Mouse (Mus musculus) brown adipose tissue, adult 24 weeks (tissue): Measurements from ENCODE around the gene Slc16a6. TPM values are rescaled to one million over a fixed set of nuclear protein-coding genes. Genes with fewer than 3 reads are reported as not detected.
A peak's percentile ranks its signal among the peaks of the same experiment; 100 is the strongest.

Experiments
- H3K27ac ChIP-seq: fragments of 200-500 bp; replicated peaks from 2 replicates; pipeline ENCODE4 v1.5.1; 2012; ENCODE audit warnings: low read depth, mild to moderate bottlenecking, low read length
- H3K4me1 ChIP-seq: fragments of 200-500 bp; 2 replicates; pipeline ENCODE4 v1.6.1; 2012; ENCODE audit warnings: low read length, mixed read lengths; ENCODE audit not compliant: control insufficient read depth, insufficient read depth, insufficient read length
- H3K4me3 ChIP-seq: fragments of 200-500 bp; 2 replicates; pipeline ENCODE4 v1.5.1; 2012; ENCODE audit warnings: low read depth, mild to moderate bottlenecking, low read length, moderate library complexity; ENCODE audit not compliant: insufficient read depth
- polyA plus RNA-seq: library from polyadenylated mRNA; stranded (reverse); fragments of >200 nt; gene quantifications from 2 replicates; pipeline ENCODE4 v1.2.4, GENCODE M21; 2012; ENCODE audit not compliant: missing spikeins, insufficient read depth, insufficient read length

The Slc16a6 gene
- polyA plus RNA-seq, 1 experiment, result 1.2 TPM

- Histone ChIP-seq H3K4me3 (no peak overlapping the region), H3K27ac (no peak overlapping the region), H3K4me1 (peaks cover 4% of the 10 kb centered on the region; the same call in 1 of the 2 replicates)
Measured at GRCm38 (mm10) chr11:109443468-109444263, 29.7 kb downstream of the Slc16a6 start.

- no peak overlapping the region for H3K4me3 ChIP-seq
- H3K27ac ChIP-seq, result no peak overlapping the region
- H3K4me1 ChIP-seq, result peaks cover 4% of the 10 kb centered on the region; the same call in 1 of the 2 replicates
Measured at GRCm38 (mm10) chr11:109442166-109442730, 31.1 kb downstream of the Slc16a6 start.

GRCm38 (mm10) chr11:109441119-109441518 lies 32.3 kb downstream of the Slc16a6 start:
- Histone ChIP-seq H3K4me1 (peaks cover 4% of the 10 kb centered on the region; the same call in 1 of the 2 replicates), H3K4me3 (no peak overlapping the region), H3K27ac (no peak overlapping the region)

- Histone ChIP-seq H3K4me3 (peak overlapping the region; percentile 78), H3K4me1 (peaks cover 4% of the 10 kb centered on the region; the same call in 1 of the 2 replicates), H3K27ac (no peak overlapping the region)
Measured at GRCm38 (mm10) chr11:109440641-109441040, 32.8 kb downstream of the Slc16a6 start.

GRCm38 (mm10) chr11:109439829-109440340 lies 33.5 kb downstream of the Slc16a6 start:
- H3K4me3 ChIP-seq, result peak overlapping the region; percentile 78
- peaks cover 4% of the 10 kb centered on the region; the same call in 1 of the 2 replicates for H3K4me1 ChIP-seq
- 0 out of 2 replicates have a peak overlapping the region, but pooled peaks have one; percentile 2 for H3K27ac ChIP-seq

GRCm38 (mm10) chr11:109439209-109439608 lies 34.2 kb downstream of the Slc16a6 start:
- Histone ChIP-seq H3K27ac (no peak overlapping the region), H3K4me1 (peaks cover 4% of the 10 kb centered on the region; the same call in 1 of the 2 replicates), H3K4me3 (no peak overlapping the region)

- Histone ChIP-seq H3K4me1 (peaks cover 4% of the 10 kb centered on the region; the same call in 1 of the 2 replicates), H3K27ac (no peak overlapping the region), H3K4me3 (no peak overlapping the region)
Measured at GRCm38 (mm10) chr11:109436889-109437288, 36.5 kb downstream of the Slc16a6 start.

- Histone ChIP-seq H3K4me1 (no peaks in the 10 kb centered on the region), H3K27ac (no peak overlapping the region), H3K4me3 (no peak overlapping the region)
Measured at GRCm38 (mm10) chr11:109434233-109434798, 39.1 kb downstream of the Slc16a6 start.

GRCm38 (mm10) chr11:109427353-109427752 lies 46.0 kb downstream of the Slc16a6 start:
- H3K4me1 ChIP-seq, result no peaks in the 10 kb centered on the region
- H3K4me3 ChIP-seq, result no peak overlapping the region
- H3K27ac ChIP-seq, result no peak overlapping the region

- Histone ChIP-seq H3K27ac (peak overlapping the region; percentile 84), H3K4me3 (peak overlapping the region; percentile 72), H3K4me1 (no peaks in the 10 kb centered on the region)
Measured at GRCm38 (mm10) chr11:109426272-109426586, 47.2 kb downstream of the Slc16a6 start.

- Histone ChIP-seq H3K27ac (peak within 1 kb of the TSS; percentile 84), H3K4me3 (peak within 1 kb of the TSS; percentile 72), H3K4me1 (no peaks in the 10 kb centered on the region)
Measured at GRCm38 (mm10) chr11:109425392-109426271, 47.8 kb downstream of the Slc16a6 start, which contains the start of gene Amz2. TSS of gene Amz2 (plus strand) at chr11:109425946.

GRCm38 (mm10) chr11:109423294-109423693 lies 50.1 kb downstream of the Slc16a6 start:
- H3K27ac ChIP-seq, result no peak overlapping the region
- H3K4me3 ChIP-seq, result no peak overlapping the region
- no peaks in the 10 kb centered on the region for H3K4me1 ChIP-seq

GRCm38 (mm10) chr11:109422263-109422662 lies 51.1 kb downstream of the Slc16a6 start:
- H3K4me1 ChIP-seq, result no peaks in the 10 kb centered on the region

GRCm38 (mm10) chr11:109421205-109421604 lies 52.2 kb downstream of the Slc16a6 start:
- Histone ChIP-seq H3K4me1 (no peaks in the 10 kb centered on the region), H3K4me3 (no peak overlapping the region)

More at GRCm38 (mm10) chr11:109422263-109422662, 51.1 kb downstream of the Slc16a6 start:
- H3K4me3 ChIP-seq, result no peak overlapping the region
- H3K27ac ChIP-seq, result no peak overlapping the region

More at GRCm38 (mm10) chr11:109421205-109421604, 52.2 kb downstream of the Slc16a6 start:
- H3K27ac ChIP-seq, result no peak overlapping the region
